Mouse (Mus musculus) kidney, adult 2 months (tissue): ENCODE data around the gene Wdr66.

Experiments
- CTCF ChIP-seq: fragments of 200-500 bp; conservative IDR thresholded peaks from 2 replicates; pipeline ENCODE4 v1.5.1; 2011; ENCODE audit warnings: low read depth, mild to moderate bottlenecking, control low read depth, low read length, moderate library complexity, mixed read lengths; ENCODE audit not compliant: insufficient read depth, insufficient read length
- POLR2A ChIP-seq: fragments of 200-500 bp; IDR thresholded peaks from one replicate; pipeline ENCODE4 v1.6.1; 2011; ENCODE audit warnings: low read depth, low read length, control low read depth

DNA sequence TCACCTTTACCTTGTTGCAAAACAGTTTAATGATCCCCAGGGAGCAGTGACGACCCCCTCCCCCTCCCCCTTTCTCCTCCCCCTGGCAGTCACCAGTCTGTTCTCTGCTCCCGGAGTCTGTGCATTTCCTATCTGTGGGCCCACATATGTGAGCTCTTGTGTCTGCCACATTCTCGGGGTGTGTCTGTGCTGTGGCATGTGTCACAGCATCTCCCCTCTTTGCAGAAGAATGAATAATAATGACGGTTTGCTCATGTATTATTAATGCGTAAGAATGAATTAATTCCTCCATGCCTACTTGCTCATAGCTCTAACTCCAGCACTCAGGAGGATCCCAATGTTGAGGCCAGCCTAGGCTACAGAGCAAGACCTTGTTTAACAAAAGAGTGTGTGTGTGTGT, 21.0 kb downstream of the Wdr66 start:
- TF ChIP-seq POLR2A (no peak), CTCF (no peak)
